Comparison of ENCODE assay signal across 10 mouse cellular contexts in the genomic region with DNA sequence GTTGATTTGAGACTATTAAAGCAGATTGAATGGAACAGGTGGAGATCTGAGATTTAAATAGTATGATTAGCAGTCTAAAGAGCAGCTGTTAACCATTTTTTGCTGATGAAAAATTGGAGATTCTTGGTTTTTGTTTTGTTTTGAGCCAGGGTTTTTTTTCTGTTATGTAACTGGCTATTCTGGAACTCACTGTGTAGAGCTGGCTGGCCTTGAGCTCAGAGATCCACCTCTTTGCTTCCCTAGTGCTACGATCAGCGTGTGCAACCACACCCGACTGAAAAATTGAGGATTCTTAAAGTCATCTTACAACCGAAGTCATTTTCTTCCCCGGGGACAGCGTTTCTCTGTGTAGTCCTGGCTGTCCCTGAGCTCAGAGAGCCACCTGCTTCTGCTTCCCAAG. TPM values are rescaled to one million over a fixed set of nuclear protein-coding genes. Genes with fewer than 3 reads are reported as not detected.
DNase-seq lines count a peak whose midpoint lies in the region; ATAC-seq and TF ChIP-seq lines count a peak whose summit lies in the region.
"Had no signal": no experiment of that assay in that cellular context is flagged by ENCODE, and none has a peak within 500 bp of the region (broad histone marks: within the 10 kb centered on the region; RNA-seq: fewer than 3 reads in every experiment).

No protein-coding gene starts in this region.

- no peaks in the 10 kb centered on the region for H3K9me3 ChIP-seq in kidney, embryonic 14.5 days (ENCODE audit: control insufficient read depth, low read length)
- no peaks in the 10 kb centered on the region for H3K9me3 ChIP-seq in hindbrain, embryonic 15.5 days

- peak overlapping the region; percentile 67 for H3K4me2 ChIP-seq in kidney, embryonic 14.5 days (replicated peaks; ENCODE audit: low read depth, low read length)
- peak overlapping the region; percentile 96 for H3K4me2 ChIP-seq in hindbrain, embryonic 15.5 days

- peaks cover 13% of the 10 kb centered on the region for H3K4me1 ChIP-seq in kidney, embryonic 14.5 days (ENCODE audit: control insufficient read depth, insufficient read depth, low read length)
- peaks cover 29% of the 10 kb centered on the region for H3K4me1 ChIP-seq in bone marrow macrophage, adult 2 months (ENCODE audit: control insufficient read depth, insufficient read depth, low read length)
- H3K4me1 ChIP-seq in hindbrain, embryonic 15.5 days (replicated peaks), result peaks cover 9% of the 10 kb centered on the region

- H3K79me2 ChIP-seq in macrophage (ENCODE audit: inconsistent target), result peaks cover 63% of the 10 kb centered on the region

- WGBS in kidney, embryonic 14.5 days, result 76% methylated on average over 6 of the region's 6 CpGs
- 75% methylated on average over 6 of the region's 6 CpGs for WGBS in hindbrain, embryonic 15.5 days
- WGBS in macrophage (ENCODE audit: missing documents), result 34% methylated on average over 6 of the region's 6 CpGs

- DNase-seq in kidney, adult 8-10 months, result no peak
- DNase-seq in ovary, adult 18-20 months (ENCODE audit: low spot score), result no peak
- DNase-seq in cerebellum, postnatal 25 days, result no peak
- no peak for DNase-seq in adipocyte (ENCODE audit: low spot score)
- DNase-seq: cerebellum, adult 2 months; kidney, adult 9 months had no signal

- TF ChIP-seq CTCF in bone marrow macrophage, adult 2 months (IDR thresholded peaks at IDR 0.05; ENCODE audit: low read depth, low read length), result no peak

- peak overlapping the region; percentile 58; the same call in 1 of the 2 replicates for H3K9ac ChIP-seq in kidney, embryonic 14.5 days (ENCODE audit: low read depth, low read length)
- no peak overlapping the region for H3K9ac ChIP-seq in hindbrain, embryonic 15.5 days

- H3K27ac ChIP-seq in kidney, embryonic 14.5 days (ENCODE audit: low read depth, low read length), result no peak overlapping the region
- peak overlapping the region; percentile 36 for H3K27ac ChIP-seq in bone marrow macrophage, adult 2 months (ENCODE audit: insufficient read depth, low read depth, low read length)
- no peak overlapping the region for H3K27ac ChIP-seq in hindbrain, embryonic 15.5 days (replicated peaks)
- H3K27ac ChIP-seq in macrophage, result peak overlapping the region; percentile 48

- H3K4me3 ChIP-seq in kidney, embryonic 14.5 days (ENCODE audit: low read length), result peak overlapping the region; percentile 52
- H3K4me3 ChIP-seq in bone marrow macrophage, adult 2 months (ENCODE audit: insufficient read depth, low read length), result peak overlapping the region; percentile 59
- H3K4me3 ChIP-seq in hindbrain, embryonic 15.5 days, result no peak overlapping the region
- H3K4me3 ChIP-seq in macrophage (ENCODE audit: inconsistent target), result peak overlapping the region; percentile 55

- H3K27me3 ChIP-seq in kidney, embryonic 14.5 days (ENCODE audit: control insufficient read depth, insufficient read depth, low read length), result no peaks in the 10 kb centered on the region
- no peaks in the 10 kb centered on the region for H3K27me3 ChIP-seq in hindbrain, embryonic 15.5 days

- H3K36me3 ChIP-seq in kidney, embryonic 14.5 days (ENCODE audit: control insufficient read depth, insufficient read depth, low read length), result no peaks in the 10 kb centered on the region
- H3K36me3 ChIP-seq in hindbrain, embryonic 15.5 days, result peaks cover 12% of the 10 kb centered on the region
- peaks cover 13% of the 10 kb centered on the region for H3K36me3 ChIP-seq in macrophage (ENCODE audit: inconsistent target)

- ATAC-seq in kidney, embryonic 14.5 days (ENCODE audit: low FRiP score, low TSS enrichment), result no peak
- ATAC-seq in hindbrain, embryonic 15.5 days (ENCODE audit: low FRiP score, low read depth), result no peak

- TF ChIP-seq POLR2A in bone marrow macrophage, adult 2 months (IDR thresholded peaks at IDR 0.05; ENCODE audit: borderline replicate concordance, low read depth, low read length), result no peak

RNA-seq across cellular contexts. Expression of gene Aunip, which starts 0.9 kb away (rescaled TPM):
- polyA plus RNA-seq in kidney, embryonic 14.5 days (2014; fragmentation: Nextera tagmentation; extraction: Ambion mirVana), result 5.9 and 20.7 TPM in 2 replicates
- polyA plus RNA-seq in bone marrow macrophage, adult 2 months (2012; ENCODE audit: insufficient read depth, insufficient read length, missing spikeins), result 4.0 and 4.4 TPM in 2 replicates
- 2.0 and 2.9 TPM in 2 replicates for polyA plus RNA-seq in hindbrain, embryonic 15.5 days (2015; fragmentation: Nextera tagmentation; extraction: Ambion mirVana)
- 1 to 10 TPM in 4 of 26 experiments, under 1 TPM in 8, not detected in 14; 0.58 to 2.0 (median 0.75) TPM for total RNA-seq in macrophage (2018; cell fraction: chromatin; rRNA removed)
- total RNA-seq in macrophage (2018; cell fraction: cytosol; rRNA removed), result 1 to 10 TPM in 3 of 26 experiments, under 1 TPM in 23; 0.09 to 1.3 (median 0.68) TPM
- total RNA-seq in macrophage (2018; cell fraction: nucleus; rRNA removed), result 1 to 10 TPM in 5 of 26 experiments, under 1 TPM in 11, not detected in 10; 0.39 to 7.2 (median 0.76) TPM
- polyA plus RNA-seq in macrophage (2018), result 0.18 to 6.2 TPM (median 1.8 TPM) in 3 replicates

RNA-seq across cellular contexts. Expression of gene Paqr7, which starts 15.2 kb away (rescaled TPM):
- 0.57 and 0.73 TPM in 2 replicates for polyA plus RNA-seq in kidney, embryonic 14.5 days (2014; fragmentation: Nextera tagmentation; extraction: Ambion mirVana)
- polyA plus RNA-seq in bone marrow macrophage, adult 2 months (2012; ENCODE audit: insufficient read depth, insufficient read length, missing spikeins), result 37.0 and 41.9 TPM in 2 replicates
- 30.4 and 35.2 TPM in 2 replicates for polyA plus RNA-seq in hindbrain, embryonic 15.5 days (2015; fragmentation: Nextera tagmentation; extraction: Ambion mirVana)
- total RNA-seq in macrophage (2018; cell fraction: chromatin; rRNA removed), result 10 to 100 TPM in 6 of 26 experiments, 1 to 10 TPM in 17, under 1 TPM in 3; 0.66 to 22.0 (median 3.5) TPM
- 10 to 100 TPM; 11.1 to 34.5 (median 22.6) TPM for total RNA-seq in macrophage (2018; cell fraction: cytosol; rRNA removed)
- total RNA-seq in macrophage (2018; cell fraction: nucleus; rRNA removed), result 10 to 100 TPM in 22 of 26 experiments, 1 to 10 TPM in 4; 1.7 to 31.3 (median 13.6) TPM
- 19.1 to 34.9 TPM (median 31.0 TPM) in 3 replicates for polyA plus RNA-seq in macrophage (2018)

RNA-seq across cellular contexts. Expression of gene Mtfr1l, which starts 23.5 kb away (rescaled TPM):
- 114 and 130 TPM in 2 replicates for polyA plus RNA-seq in kidney, embryonic 14.5 days (2014; fragmentation: Nextera tagmentation; extraction: Ambion mirVana)
- 58.9 and 59.7 TPM in 2 replicates for polyA plus RNA-seq in bone marrow macrophage, adult 2 months (2012; ENCODE audit: insufficient read depth, insufficient read length, missing spikeins)
- 168 and 179 TPM in 2 replicates for polyA plus RNA-seq in hindbrain, embryonic 15.5 days (2015; fragmentation: Nextera tagmentation; extraction: Ambion mirVana)
- 10 to 100 TPM; 27.3 to 92.7 (median 58.7) TPM for total RNA-seq in macrophage (2018; cell fraction: chromatin; rRNA removed)
- total RNA-seq in macrophage (2018; cell fraction: cytosol; rRNA removed), result 10 to 100 TPM; 46.0 to 72.3 (median 63.0) TPM
- 10 to 100 TPM; 29.6 to 94.1 (median 58.5) TPM for total RNA-seq in macrophage (2018; cell fraction: nucleus; rRNA removed)
- 45.6 to 78.8 TPM (median 65.1 TPM) in 3 replicates for polyA plus RNA-seq in macrophage (2018)

RNA-seq across cellular contexts. Expression of gene Selenon, which starts 40.2 kb away (rescaled TPM):
- 15.6 and 19.5 TPM in 2 replicates for polyA plus RNA-seq in kidney, embryonic 14.5 days (2014; fragmentation: Nextera tagmentation; extraction: Ambion mirVana)
- 28.4 and 33.3 TPM in 2 replicates for polyA plus RNA-seq in bone marrow macrophage, adult 2 months (2012; ENCODE audit: insufficient read depth, insufficient read length, missing spikeins)
- 31.2 and 32.0 TPM in 2 replicates for polyA plus RNA-seq in hindbrain, embryonic 15.5 days (2015; fragmentation: Nextera tagmentation; extraction: Ambion mirVana)
- 10 to 100 TPM in 20 of 26 experiments, 1 to 10 TPM in 6; 5.2 to 46.0 (median 17.1) TPM for total RNA-seq in macrophage (2018; cell fraction: chromatin; rRNA removed)
- total RNA-seq in macrophage (2018; cell fraction: cytosol; rRNA removed), result 10 to 100 TPM; 20.5 to 62.6 (median 35.0) TPM
- total RNA-seq in macrophage (2018; cell fraction: nucleus; rRNA removed), result 10 to 100 TPM; 11.3 to 73.6 (median 34.3) TPM
- 33.9 to 45.7 TPM (median 42.5 TPM) in 3 replicates for polyA plus RNA-seq in macrophage (2018)

RNA-seq across cellular contexts. Expression of gene Stmn1, which starts 43.6 kb away (rescaled TPM):
- 1,829 and 1,880 TPM in 2 replicates for polyA plus RNA-seq in kidney, embryonic 14.5 days (2014; fragmentation: Nextera tagmentation; extraction: Ambion mirVana)
- 314 and 367 TPM in 2 replicates for polyA plus RNA-seq in bone marrow macrophage, adult 2 months (2012; ENCODE audit: insufficient read depth, insufficient read length, missing spikeins)
- polyA plus RNA-seq in hindbrain, embryonic 15.5 days (2015; fragmentation: Nextera tagmentation; extraction: Ambion mirVana), result 5,846 and 6,036 TPM in 2 replicates
- total RNA-seq in macrophage (2018; cell fraction: chromatin; rRNA removed), result 10 to 100 TPM in 3 of 26 experiments, 1 to 10 TPM in 20, under 1 TPM in 1, not detected in 2; 0.77 to 22.3 (median 3.2) TPM
- 10 to 100 TPM; 12.5 to 95.0 (median 40.8) TPM for total RNA-seq in macrophage (2018; cell fraction: cytosol; rRNA removed)
- total RNA-seq in macrophage (2018; cell fraction: nucleus; rRNA removed), result 10 to 100 TPM in 11 of 26 experiments, 1 to 10 TPM in 15; 3.1 to 57.6 (median 8.7) TPM
- 41.9 to 100 TPM (median 93.4 TPM) in 3 replicates for polyA plus RNA-seq in macrophage (2018)

Comparison
In these comparisons a context has a peak if more than half of its experiments do, and no peak if none do; other contexts are left out.
1. H3K27ac ChIP-seq: peak in bone marrow macrophage, adult 2 months (single experiment) and macrophage (single experiment); none in kidney, embryonic 14.5 days (single experiment) and hindbrain, embryonic 15.5 days (single experiment).
2. RNA of gene Paqr7, which starts 15.2 kb away (polyA plus RNA-seq): 37.0 to 41.9 TPM in bone marrow macrophage, adult 2 months, 30.4 to 35.2 TPM in hindbrain, embryonic 15.5 days and 19.1 to 34.9 TPM in macrophage; 0.57 to 0.73 TPM in kidney, embryonic 14.5 days; every median in the first group is over 10 times any median in the second.